Mouse (Mus musculus) intestine, embryonic 15.5 days (tissue): ENCODE data around the gene Birc5. TPM values are rescaled to one million over a fixed set of nuclear protein-coding genes. Genes with fewer than 3 reads are reported as not detected.

Experiments used
- ATAC-seq: fragments of 200-750 bp; cut with Nextera tagmentation; 2 replicates; pipeline ENCODE4 v1.8.0; 2017; ENCODE audit warnings: moderate TSS enrichment, moderate library complexity
- H3K27ac ChIP-seq: fragments of 300-500 bp; sonication (generic); 2 replicates; pipeline ENCODE4 v1.5.1; 2015; ENCODE audit warnings: mild to moderate bottlenecking, inconsistent platforms
- H3K27me3 ChIP-seq: fragments of 300-500 bp; sonication (generic); replicated peaks from 2 replicates; pipeline ENCODE4 v1.6.1; 2015; ENCODE audit warnings: inconsistent platforms
- H3K36me3 ChIP-seq: fragments of 300-500 bp; sonication (generic); 2 replicates; pipeline ENCODE4 v1.6.1; 2015; ENCODE audit warnings: inconsistent platforms
- H3K4me1 ChIP-seq: fragments of 300-500 bp; sonication (generic); replicated peaks from 2 replicates; pipeline ENCODE4 v1.6.1; 2015; ENCODE audit warnings: inconsistent platforms
- H3K4me2 ChIP-seq: fragments of 300-500 bp; sonication (generic); replicated peaks from 2 replicates; pipeline ENCODE4 v1.6.1; 2015; ENCODE audit warnings: mild to moderate bottlenecking, inconsistent platforms
- H3K4me3 ChIP-seq: fragments of 300-500 bp; sonication (generic); replicated peaks from 2 replicates; pipeline ENCODE4 v1.5.1; 2015; ENCODE audit warnings: inconsistent platforms
- H3K9ac ChIP-seq: fragments of 300-500 bp; sonication (generic); 2 replicates; pipeline ENCODE4 v1.6.1; 2015; ENCODE audit warnings: inconsistent platforms
- H3K9me3 ChIP-seq: fragments of 300-500 bp; sonication (generic); 2 replicates; pipeline ENCODE4 v1.6.1; 2016; ENCODE audit warnings: inconsistent platforms
- WGBS: fragments of 180-500 bp; shearing (Covaris S2); methylation state at CpG from one replicate; pipeline ENCODE4 v1.1.7; 2015; 5-methylcytosine and 5-hydroxymethylcytosine counted together
- polyA plus RNA-seq: library from polyadenylated mRNA; unstranded; fragments of >200 nt; fragmentation: Nextera tagmentation; extraction: Ambion mirVana; gene quantifications from 2 replicates; pipeline ENCODE4 v1.2.1, GENCODE M21; 2015

Gene Birc5
- polyA plus RNA-seq, 1 experiment from 2014 or later, result 336 TPM

DNA sequence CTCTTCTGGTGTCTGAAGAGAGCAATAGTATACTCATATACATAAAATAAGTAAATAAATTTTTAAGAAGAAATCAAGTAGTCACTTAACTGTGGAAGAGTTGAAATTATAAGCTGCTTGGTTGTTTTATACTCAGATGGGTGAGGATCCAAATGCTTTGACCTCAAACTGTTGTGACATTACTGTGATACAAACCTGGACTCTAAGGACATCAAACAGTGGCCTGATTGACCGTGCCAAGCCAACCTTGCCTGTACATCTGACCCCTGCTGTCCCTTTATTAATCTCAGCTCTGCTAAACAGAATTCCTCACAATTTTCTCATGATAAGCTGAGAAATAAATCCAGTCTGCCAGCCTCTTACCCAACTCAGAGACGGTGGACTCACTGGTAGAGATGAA, 3.4 kb upstream of the Birc5 start:
- H3K27ac ChIP-seq, result no peak overlapping the region
- H3K36me3 ChIP-seq, result no peaks in the 10 kb centered on the region
- H3K9ac ChIP-seq, result no peak overlapping the region
- H3K9me3 ChIP-seq, result no peaks in the 10 kb centered on the region
- no peaks in the 10 kb centered on the region for H3K27me3 ChIP-seq
- H3K4me2 ChIP-seq, result no peak overlapping the region
- WGBS, result 80% methylated on average over 2 of the region's 2 CpGs
- peaks cover 23% of the 10 kb centered on the region for H3K4me1 ChIP-seq
- no peak overlapping the region for H3K4me3 ChIP-seq
- ATAC-seq, result no peak

DNA sequence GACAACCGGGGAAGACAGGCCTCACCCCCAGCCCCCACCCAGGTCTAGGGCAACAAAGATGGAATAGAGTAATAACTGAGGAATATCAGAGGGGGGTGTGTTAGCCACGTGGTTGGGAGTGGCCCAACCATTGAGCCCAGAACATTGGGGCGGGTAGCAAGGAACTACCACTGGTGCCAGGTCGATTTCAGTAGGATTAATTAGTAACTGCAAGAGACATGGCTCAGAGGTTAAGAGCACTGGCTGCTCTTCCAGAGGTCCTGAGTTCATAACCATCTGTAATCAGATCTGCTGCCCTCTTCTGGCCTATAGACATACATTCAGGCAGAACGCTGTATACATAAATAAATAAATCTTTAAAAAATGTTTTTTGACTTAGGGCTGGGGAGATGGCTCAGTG, 2.4 kb upstream of the Birc5 start:
- Histone ChIP-seq H3K36me3 (peaks cover 1% of the 10 kb centered on the region; the same call in 1 of the 2 replicates), H3K27me3 (no peaks in the 10 kb centered on the region), H3K4me3 (no peak overlapping the region), H3K4me2 (no peak overlapping the region), H3K4me1 (peaks cover 23% of the 10 kb centered on the region), H3K9ac (no peak overlapping the region), H3K9me3 (no peaks in the 10 kb centered on the region), H3K27ac (no peak overlapping the region; the same call in 1 of the 2 replicates)
- 45% methylated on average over 5 of the region's 5 CpGs for WGBS
- ATAC-seq, result peak; percentile 70

DNA sequence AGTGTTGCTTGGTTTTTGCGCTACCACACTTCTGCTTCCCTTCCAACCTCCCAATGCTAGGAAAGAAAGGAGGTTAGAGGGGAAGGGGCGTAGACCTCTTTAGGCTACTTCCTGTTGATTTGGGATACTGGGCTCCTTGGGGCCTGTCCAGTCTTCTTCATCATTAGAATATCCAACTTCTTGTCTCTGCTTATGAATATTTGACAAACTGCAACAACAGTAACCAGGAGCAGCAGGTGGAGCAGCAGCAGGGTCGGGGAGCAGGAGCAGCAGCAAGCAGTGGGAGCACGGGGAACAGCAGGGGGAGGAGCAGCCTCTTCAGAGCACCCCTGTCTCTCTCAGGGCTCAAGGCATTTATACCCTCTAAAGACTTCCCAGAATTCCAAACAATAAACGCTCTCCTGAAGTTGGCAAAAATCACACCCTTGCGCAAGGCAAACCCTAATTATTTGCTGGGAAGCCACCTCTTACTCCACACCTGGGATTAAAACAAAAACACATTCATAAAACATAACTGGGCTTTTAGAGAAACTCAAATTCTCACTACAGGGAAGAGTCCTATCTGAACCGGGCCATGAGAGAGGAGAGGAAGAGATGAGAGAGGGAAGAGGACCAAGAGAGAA, 1.3 kb upstream of the Birc5 start:
- H3K4me3 ChIP-seq, result peak overlapping the region; percentile 69
- ATAC-seq, result no peak
- H3K4me2 ChIP-seq, result peak overlapping the region; percentile 85
- H3K9ac ChIP-seq, result peak overlapping the region; percentile 81
- peaks cover 23% of the 10 kb centered on the region for H3K4me1 ChIP-seq
- peak overlapping the region; percentile 99 for H3K27ac ChIP-seq
- peaks cover 5% of the 10 kb centered on the region for H3K36me3 ChIP-seq
- 69% methylated on average over 7 of the region's 7 CpGs for WGBS
- no peaks in the 10 kb centered on the region for H3K27me3 ChIP-seq
- H3K9me3 ChIP-seq, result no peaks in the 10 kb centered on the region

DNA sequence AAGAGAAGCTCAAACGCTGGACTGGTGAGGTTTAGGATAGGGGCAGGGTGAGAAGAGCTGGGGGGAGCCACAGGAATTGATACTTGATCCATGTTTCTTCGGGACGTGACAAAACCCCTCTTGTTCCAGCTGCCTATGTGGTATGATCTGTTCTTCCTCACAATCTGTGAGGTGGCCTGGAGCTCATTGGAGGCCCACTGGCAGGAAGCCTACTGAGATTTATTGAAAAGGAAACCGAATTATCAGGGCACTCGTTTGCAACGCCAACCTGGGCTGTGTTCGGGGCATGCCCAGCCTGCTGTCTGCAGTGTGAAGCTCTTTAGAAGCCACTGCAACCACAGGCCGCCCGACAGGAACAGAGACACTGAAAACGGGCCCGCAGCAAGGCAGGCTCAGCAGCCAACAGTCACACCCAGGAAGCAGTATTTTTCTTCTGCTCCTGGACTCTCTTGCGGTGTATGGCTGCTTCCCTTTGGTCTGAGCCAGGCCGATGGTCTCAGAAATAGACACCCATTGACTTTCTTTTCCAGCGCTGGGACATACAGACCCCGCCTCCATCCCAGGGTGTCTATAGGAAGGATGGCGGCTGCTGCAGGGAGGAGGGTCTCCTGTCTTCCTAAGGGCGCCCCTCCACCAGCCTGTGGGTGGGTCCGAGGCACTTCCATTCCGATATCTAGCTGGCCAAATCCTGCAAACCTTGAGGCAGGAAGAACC, 623 bp upstream of the Birc5 start:
- H3K4me1 ChIP-seq, result peaks cover 23% of the 10 kb centered on the region
- peak; percentile 70 for ATAC-seq
- H3K9ac ChIP-seq, result peak overlapping the region; percentile 81
- H3K27ac ChIP-seq, result peak overlapping the region; percentile 99
- H3K36me3 ChIP-seq, result peaks cover 12% of the 10 kb centered on the region
- no peaks in the 10 kb centered on the region for H3K27me3 ChIP-seq
- H3K9me3 ChIP-seq, result no peaks in the 10 kb centered on the region
- WGBS, result 4% methylated on average over 19 of the region's 19 CpGs
- peak overlapping the region; percentile 69 for H3K4me3 ChIP-seq
- H3K4me2 ChIP-seq, result peak overlapping the region; percentile 85

DNA sequence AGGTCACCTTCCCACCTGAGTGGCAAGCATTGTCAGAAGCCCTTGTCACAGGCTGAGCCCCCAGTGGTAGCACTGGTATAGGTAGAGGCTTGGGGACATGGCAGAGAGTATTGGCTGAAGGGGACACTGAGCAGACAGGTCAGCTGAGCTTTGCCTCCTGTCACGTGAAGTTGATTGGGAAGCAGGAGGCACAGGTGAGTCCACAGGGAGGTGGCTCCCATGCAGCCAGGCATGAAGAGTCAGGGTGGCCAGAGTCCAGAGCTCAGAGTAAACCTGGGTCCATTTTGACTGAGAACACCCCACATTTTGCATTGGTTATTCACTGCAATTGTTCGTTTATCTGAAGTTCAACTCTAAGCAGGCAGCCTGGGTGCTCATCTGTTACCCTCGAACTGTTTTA, 3.8 kb downstream of the Birc5 start:
- ATAC-seq, result no peak
- peaks cover 13% of the 10 kb centered on the region for H3K4me1 ChIP-seq
- no peaks in the 10 kb centered on the region for H3K27me3 ChIP-seq
- no peak overlapping the region for H3K4me2 ChIP-seq
- H3K9me3 ChIP-seq, result no peaks in the 10 kb centered on the region
- peaks cover 40% of the 10 kb centered on the region for H3K36me3 ChIP-seq
- H3K9ac ChIP-seq, result no peak overlapping the region
- H3K27ac ChIP-seq, result no peak overlapping the region
- WGBS, result 67% methylated on average over 3 of the region's 3 CpGs
- no peak overlapping the region for H3K4me3 ChIP-seq

DNA sequence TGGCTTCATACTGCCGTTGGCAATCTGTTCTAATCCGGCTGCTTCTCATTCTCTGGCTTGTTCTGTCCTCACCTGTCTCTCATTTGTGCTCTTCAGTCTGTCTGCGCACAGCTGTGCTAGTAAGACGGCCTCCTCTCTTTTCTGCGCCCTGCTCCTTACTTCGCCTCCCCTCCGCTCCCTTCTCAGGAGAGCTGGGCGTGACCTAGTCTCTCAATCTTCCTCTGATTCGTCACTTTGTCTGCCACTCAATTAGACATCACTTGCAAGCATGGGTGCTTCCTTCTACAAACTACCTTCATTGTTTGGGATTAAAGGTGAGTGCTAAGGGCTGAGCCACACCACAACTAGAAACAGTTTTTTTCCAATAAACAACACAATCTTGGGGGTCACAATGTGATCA, 5.2 kb downstream of the Birc5 start:
- H3K36me3 ChIP-seq, result peaks cover 40% of the 10 kb centered on the region

DNA sequence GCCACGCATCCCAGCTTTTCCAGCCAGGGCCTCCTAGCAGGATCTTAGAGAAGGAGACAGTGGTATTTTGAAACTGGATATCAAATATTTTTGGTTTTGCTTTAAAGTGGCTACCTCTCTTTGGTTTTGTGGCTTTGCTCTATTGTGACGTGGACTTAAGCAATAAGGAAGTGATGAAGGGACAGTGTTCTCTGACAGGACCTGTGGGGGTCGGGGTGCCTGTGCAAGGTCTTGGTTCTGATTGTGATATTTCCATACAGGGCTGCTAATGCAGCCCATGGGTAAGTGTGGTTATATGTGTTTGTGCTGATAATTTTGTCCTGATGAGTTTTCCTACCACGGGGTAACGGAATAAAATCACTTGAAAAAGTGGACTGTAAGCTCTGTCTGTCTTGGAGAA, 6.3 kb downstream of the Birc5 start:
- H3K27ac ChIP-seq, result no peak overlapping the region
- H3K9me3 ChIP-seq, result no peaks in the 10 kb centered on the region
- peaks cover 7% of the 10 kb centered on the region for H3K4me1 ChIP-seq
- H3K27me3 ChIP-seq, result peaks cover 6% of the 10 kb centered on the region
- peaks cover 40% of the 10 kb centered on the region for H3K36me3 ChIP-seq
- no peak overlapping the region for H3K4me3 ChIP-seq
- no peak for ATAC-seq
- no peak overlapping the region for H3K4me2 ChIP-seq
- WGBS, result 93% methylated on average over 5 of the region's 5 CpGs
- H3K9ac ChIP-seq, result no peak overlapping the region

More for the DNA sequence above, 5.2 kb downstream of the Birc5 start:
- Histone ChIP-seq H3K27me3 (no peaks in the 10 kb centered on the region), H3K4me3 (no peak overlapping the region), H3K9ac (no peak overlapping the region), H3K27ac (no peak overlapping the region), H3K4me1 (peaks cover 8% of the 10 kb centered on the region), H3K4me2 (no peak overlapping the region), H3K9me3 (no peaks in the 10 kb centered on the region)
- no peak for ATAC-seq
- 89% methylated on average over 9 of the region's 9 CpGs for WGBS

DNA sequence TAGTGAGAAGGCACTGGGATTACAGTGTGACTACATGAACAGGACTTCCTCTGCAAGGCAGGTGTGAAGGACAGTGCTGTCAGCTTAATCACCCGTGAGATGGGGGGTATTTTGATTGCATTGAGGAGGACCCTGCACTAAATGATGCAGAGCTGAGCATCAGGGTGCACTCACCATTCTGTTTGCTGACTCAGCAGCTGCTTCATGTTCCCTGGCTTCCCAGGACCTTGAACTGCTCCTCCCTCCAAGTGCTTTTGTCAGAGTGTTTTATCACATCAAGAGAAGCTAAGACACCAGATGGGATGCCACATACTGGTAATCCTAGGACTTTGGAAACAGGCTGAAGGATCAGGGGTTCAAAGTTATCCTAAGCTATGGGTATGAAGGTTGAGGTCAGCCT, 6.9 kb downstream of the Birc5 start:
- 0 out of 2 replicates have a peak, but pooled peaks cover 9% of the 10 kb centered on the region for H3K4me1 ChIP-seq
- no peak overlapping the region for H3K9ac ChIP-seq
- peaks cover 40% of the 10 kb centered on the region for H3K36me3 ChIP-seq
- no peak overlapping the region for H3K4me3 ChIP-seq
- WGBS, result 80% methylated on average over 1 of the region's 1 CpGs
- H3K27me3 ChIP-seq, result peaks cover 13% of the 10 kb centered on the region
- H3K4me2 ChIP-seq, result no peak overlapping the region
- H3K27ac ChIP-seq, result no peak overlapping the region
- H3K9me3 ChIP-seq, result no peaks in the 10 kb centered on the region
- ATAC-seq, result no peak

DNA sequence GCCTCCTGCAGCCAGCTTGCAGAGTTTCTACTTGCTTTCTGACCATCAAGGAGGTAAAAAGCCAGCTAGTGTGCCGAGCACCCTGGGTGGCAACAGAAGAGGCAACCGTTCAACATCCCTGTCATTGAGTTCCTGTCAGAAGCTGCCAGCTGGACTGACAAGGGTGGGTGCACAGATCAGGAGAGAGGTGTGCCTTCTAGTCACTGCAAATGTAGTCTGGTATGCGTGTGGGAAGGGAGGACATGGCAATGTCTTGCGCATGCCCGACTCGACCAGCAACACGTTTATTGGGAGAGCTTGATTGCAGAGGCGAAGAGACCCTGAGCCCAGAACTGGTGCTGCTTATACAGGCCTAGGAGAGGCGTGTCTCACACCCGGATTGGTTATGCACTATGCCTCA, 8.4 kb downstream of the Birc5 start:
- peaks cover 9% of the 10 kb centered on the region; the same call in 1 of the 2 replicates for H3K4me1 ChIP-seq
- WGBS, result 92% methylated on average over 10 of the region's 10 CpGs
- H3K27me3 ChIP-seq, result peaks cover 17% of the 10 kb centered on the region
- H3K27ac ChIP-seq, result no peak overlapping the region
- peaks cover 37% of the 10 kb centered on the region for H3K36me3 ChIP-seq
- H3K4me2 ChIP-seq, result no peak overlapping the region
- no peak for ATAC-seq
- H3K9me3 ChIP-seq, result no peaks in the 10 kb centered on the region
- H3K4me3 ChIP-seq, result no peak overlapping the region
- H3K9ac ChIP-seq, result no peak overlapping the region

DNA sequence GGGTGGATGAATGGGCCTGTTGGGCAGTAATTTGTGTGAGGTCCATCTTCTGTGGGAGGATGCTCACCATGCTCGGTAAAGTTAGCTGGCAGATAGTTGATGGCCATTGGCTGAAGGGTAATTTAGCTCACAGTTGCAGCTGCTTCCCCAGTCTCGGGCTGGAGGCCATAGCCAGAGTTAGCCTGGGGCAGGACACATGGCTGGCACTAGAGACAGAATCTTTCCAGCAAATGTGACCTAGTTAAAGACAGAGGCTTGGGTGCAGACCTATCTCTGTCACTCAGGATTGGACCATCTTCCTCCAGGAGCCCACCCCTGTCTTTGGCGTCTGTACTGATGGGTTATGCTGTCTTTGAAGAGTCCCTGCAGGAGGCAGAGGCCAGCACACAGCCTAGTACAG, 9.3 kb downstream of the Birc5 start:
- Histone ChIP-seq H3K36me3 (peaks cover 28% of the 10 kb centered on the region), H3K4me2 (no peak overlapping the region), H3K9me3 (no peaks in the 10 kb centered on the region), H3K4me1 (peaks cover 9% of the 10 kb centered on the region; the same call in 1 of the 2 replicates), H3K27me3 (peaks cover 17% of the 10 kb centered on the region), H3K27ac (no peak overlapping the region), H3K9ac (no peak overlapping the region), H3K4me3 (no peak overlapping the region)
- WGBS, result 43% methylated on average over 3 of the region's 3 CpGs
- no peak for ATAC-seq

DNA sequence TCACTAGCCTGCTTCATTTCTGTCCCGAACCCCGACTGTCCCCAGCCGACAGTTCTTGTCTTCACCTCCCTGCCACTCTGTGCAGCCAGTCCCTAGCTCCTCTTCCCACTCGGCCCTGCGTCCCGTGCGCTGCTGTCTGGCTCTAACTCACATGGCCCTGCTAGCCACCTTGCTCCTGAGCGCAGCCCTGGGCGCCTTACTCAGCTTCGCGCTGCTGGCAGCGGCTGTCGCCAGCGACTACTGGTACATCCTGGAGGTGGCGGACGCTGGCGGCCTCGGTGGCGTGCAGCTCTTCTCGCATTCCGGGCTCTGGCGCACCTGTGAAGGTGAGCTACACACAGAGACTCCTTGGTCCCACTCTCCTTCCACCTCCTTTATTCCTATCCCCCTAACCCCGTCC, 11.6 kb downstream of the Birc5 start, which contains the start of gene Tmem235:
TSS of gene Tmem235 (plus strand) at position 152 of the 400 bp plus-strand sequence.
- Histone ChIP-seq H3K36me3 (peaks cover 18% of the 10 kb centered on the region), H3K4me1 (peaks cover 19% of the 10 kb centered on the region), H3K27ac (no peak within 1 kb of the TSS), H3K4me3 (no peak within 1 kb of the TSS), H3K4me2 (peak within 1 kb of the TSS; percentile 22; the same call in 1 of the 2 replicates), H3K9ac (no peak within 1 kb of the TSS), H3K9me3 (no peaks in the 10 kb centered on the region), H3K27me3 (peaks cover 17% of the 10 kb centered on the region)
- 8% methylated on average over 23 of the region's 23 CpGs for WGBS
- no peak for ATAC-seq

DNA sequence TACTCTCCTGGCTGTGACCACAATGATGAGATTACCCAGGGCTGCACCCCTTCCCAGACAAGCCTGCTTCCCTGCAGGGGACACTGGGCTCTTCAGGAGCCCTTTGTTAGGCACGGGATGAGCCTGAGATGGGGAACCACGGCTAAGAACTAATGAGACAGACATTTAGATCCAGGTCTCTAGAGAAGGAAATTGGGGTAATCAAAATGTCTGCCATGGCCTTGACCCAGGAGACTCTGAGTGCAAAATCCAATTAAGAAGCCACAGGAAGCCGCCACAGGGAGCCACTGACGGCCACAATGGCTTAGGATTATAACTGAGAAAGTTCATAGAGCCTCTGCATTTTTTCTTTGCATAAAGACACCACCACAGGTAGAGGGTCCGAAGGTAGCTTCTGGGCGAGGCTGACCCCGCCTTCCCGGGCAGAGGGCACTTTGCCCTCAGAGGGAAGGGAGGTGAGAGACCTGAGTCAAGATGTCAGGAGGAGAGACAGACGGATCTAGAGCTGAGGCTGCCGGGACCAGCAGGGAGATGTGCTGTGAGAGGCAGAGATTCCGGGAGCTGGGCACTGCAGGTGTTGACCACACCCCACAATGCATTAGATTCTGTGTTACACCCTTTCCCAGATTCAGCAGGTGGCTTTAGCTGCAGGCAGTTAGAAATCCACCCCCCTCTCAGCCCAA, 14.3 kb downstream of the Birc5 start:
- Histone ChIP-seq H3K27me3 (peaks cover 17% of the 10 kb centered on the region), H3K4me2 (peak overlapping the region; percentile 39), H3K27ac (peak overlapping the region; percentile 56), H3K36me3 (no peaks in the 10 kb centered on the region), H3K9me3 (no peaks in the 10 kb centered on the region), H3K4me1 (peaks cover 28% of the 10 kb centered on the region), H3K9ac (no peak overlapping the region), H3K4me3 (no peak overlapping the region)
- WGBS, result 31% methylated on average over 11 of the region's 11 CpGs
- peak; percentile 77 for ATAC-seq
